Mouse (Mus musculus) kidney, embryonic 14.5 days (tissue): ENCODE data around the gene Lrtm2. TPM values are rescaled to one million over a fixed set of nuclear protein-coding genes. Genes with fewer than 3 reads are reported as not detected.

Experiments used
- ATAC-seq: fragments of 200-750 bp; cut with Nextera tagmentation; 2 replicates; pipeline ENCODE4 v1.8.0; 2017; ENCODE audit warnings: moderate number of reproducible peaks, mild to moderate bottlenecking, moderate TSS enrichment, moderate library complexity; ENCODE audit not compliant: low FRiP score, low TSS enrichment
- H3K27ac ChIP-seq: fragments of 300-500 bp; sonication (generic); 2 replicates; pipeline ENCODE4 v1.5.1; 2014; ENCODE audit warnings: low read depth, mild to moderate bottlenecking, low read length, moderate library complexity, mixed read lengths
- H3K27me3 ChIP-seq: fragments of 300-500 bp; sonication (generic); 2 replicates; pipeline ENCODE4 v1.6.1; 2014; ENCODE audit warnings: mild to moderate bottlenecking, low read length; ENCODE audit not compliant: control insufficient read depth, insufficient read depth
- H3K36me3 ChIP-seq: fragments of 300-500 bp; sonication (generic); 2 replicates; pipeline ENCODE4 v1.6.1; 2014; ENCODE audit warnings: low read length, mixed read lengths; ENCODE audit not compliant: control insufficient read depth, insufficient read depth
- H3K4me1 ChIP-seq: fragments of 300-500 bp; sonication (generic); 2 replicates; pipeline ENCODE4 v1.6.1; 2014; ENCODE audit warnings: low read length, mixed read lengths; ENCODE audit not compliant: control insufficient read depth, insufficient read depth
- H3K4me2 ChIP-seq: fragments of 300-500 bp; sonication (generic); replicated peaks from 2 replicates; pipeline ENCODE4 v1.6.1; 2014; ENCODE audit warnings: low read depth, mild to moderate bottlenecking, low read length
- H3K4me3 ChIP-seq: fragments of 300-500 bp; sonication (generic); 2 replicates; pipeline ENCODE4 v1.5.1; 2014; ENCODE audit warnings: mild to moderate bottlenecking, low read length
- H3K9ac ChIP-seq: fragments of 300-500 bp; sonication (generic); 2 replicates; pipeline ENCODE4 v1.6.1; 2014; ENCODE audit warnings: low read depth, mild to moderate bottlenecking, low read length, moderate library complexity
- H3K9me3 ChIP-seq: fragments of 300-500 bp; sonication (generic); 2 replicates; pipeline ENCODE4 v1.6.1; 2016; ENCODE audit warnings: low read length; ENCODE audit not compliant: control insufficient read depth
- WGBS: fragments of 180-500 bp; shearing (Covaris S2); extraction: QIAGEN DNeasy Blood & Tissue Kit; methylation state at CpG from one replicate; pipeline ENCODE4 v1.1.7; 2014; 5-methylcytosine and 5-hydroxymethylcytosine counted together
- polyA plus RNA-seq: library from polyadenylated mRNA; unstranded; fragments of >200 nt; fragmentation: Nextera tagmentation; extraction: Ambion mirVana; gene quantifications from 2 replicates; pipeline ENCODE4 v1.2.1, GENCODE M21; 2014

Lrtm2 gene
- polyA plus RNA-seq, 1 experiment from 2014 or later = not detected

GRCm38 (mm10) chr6:119314751-119315476 is 15.7 kb downstream of the Lrtm2 start:
- H3K36me3 ChIP-seq = no peaks in the 10 kb centered on the region
- no peaks in the 10 kb centered on the region for H3K9me3 ChIP-seq
- H3K9ac ChIP-seq = no peak overlapping the region
- ATAC-seq = no peak
- 45% methylated on average over 7 of the region's 7 CpGs for WGBS
- no peaks in the 10 kb centered on the region for H3K27me3 ChIP-seq
- no peak overlapping the region for H3K4me3 ChIP-seq
- H3K4me1 ChIP-seq = no peaks in the 10 kb centered on the region
- H3K4me2 ChIP-seq = no peak overlapping the region
- H3K27ac ChIP-seq = no peak overlapping the region

GRCm38 (mm10) chr6:119313588-119314375 is 16.8 kb downstream of the Lrtm2 start:
- 50% methylated on average over 14 of the region's 14 CpGs for WGBS
- no peak overlapping the region for H3K4me2 ChIP-seq
- no peak; the same call in 1 of the 2 replicates for ATAC-seq
- no peaks in the 10 kb centered on the region for H3K9me3 ChIP-seq
- no peak overlapping the region for H3K27ac ChIP-seq
- no peaks in the 10 kb centered on the region for H3K27me3 ChIP-seq
- no peak overlapping the region for H3K4me3 ChIP-seq
- H3K36me3 ChIP-seq = no peaks in the 10 kb centered on the region
- no peaks in the 10 kb centered on the region for H3K4me1 ChIP-seq
- no peak overlapping the region for H3K9ac ChIP-seq

- H3K4me2 ChIP-seq = no peak overlapping the region
- ATAC-seq = no peak
These were observed 17.5 kb downstream of the Lrtm2 start for GRCm38 (mm10) chr6:119313096-119313495.

GRCm38 (mm10) chr6:119312381-119312780 is 18.2 kb downstream of the Lrtm2 start:
- no peaks in the 10 kb centered on the region for H3K27me3 ChIP-seq
- 80% methylated on average over 6 of the region's 6 CpGs for WGBS
- no peak overlapping the region for H3K27ac ChIP-seq

More at GRCm38 (mm10) chr6:119313096-119313495, 17.5 kb downstream of the Lrtm2 start:
- WGBS = 53% methylated on average over 3 of the region's 3 CpGs
- Histone ChIP-seq H3K9me3 (no peaks in the 10 kb centered on the region), H3K27ac (no peak overlapping the region), H3K4me3 (no peak overlapping the region), H3K9ac (no peak overlapping the region), H3K27me3 (no peaks in the 10 kb centered on the region), H3K4me1 (no peaks in the 10 kb centered on the region), H3K36me3 (no peaks in the 10 kb centered on the region)

GRCm38 (mm10) chr6:119310176-119310575 is 20.4 kb downstream of the Lrtm2 start:
- H3K9me3 ChIP-seq = no peaks in the 10 kb centered on the region
- no peak overlapping the region for H3K4me2 ChIP-seq
- H3K4me1 ChIP-seq = no peaks in the 10 kb centered on the region
- no peak for ATAC-seq
- WGBS = 40% methylated on average over 9 of the region's 9 CpGs
- H3K27ac ChIP-seq = no peak overlapping the region
- no peak overlapping the region for H3K9ac ChIP-seq
- H3K27me3 ChIP-seq = no peaks in the 10 kb centered on the region
- no peaks in the 10 kb centered on the region for H3K36me3 ChIP-seq
- no peak overlapping the region for H3K4me3 ChIP-seq

More at GRCm38 (mm10) chr6:119312381-119312780, 18.2 kb downstream of the Lrtm2 start:
- Histone ChIP-seq H3K4me3 (no peak overlapping the region), H3K4me2 (no peak overlapping the region), H3K4me1 (no peaks in the 10 kb centered on the region), H3K36me3 (no peaks in the 10 kb centered on the region), H3K9ac (no peak overlapping the region), H3K9me3 (no peaks in the 10 kb centered on the region)
- ATAC-seq = no peak

GRCm38 (mm10) chr6:119307867-119308413 is 22.6 kb downstream of the Lrtm2 start:
- no peak overlapping the region for H3K27ac ChIP-seq
- no peak overlapping the region for H3K4me3 ChIP-seq
- H3K36me3 ChIP-seq = no peaks in the 10 kb centered on the region
- no peaks in the 10 kb centered on the region for H3K27me3 ChIP-seq
- H3K4me2 ChIP-seq = no peak overlapping the region
- no peaks in the 10 kb centered on the region for H3K9me3 ChIP-seq
- no peak for ATAC-seq
- H3K9ac ChIP-seq = no peak overlapping the region
- H3K4me1 ChIP-seq = no peaks in the 10 kb centered on the region
- WGBS = 55% methylated on average over 10 of the region's 10 CpGs

GRCm38 (mm10) chr6:119303331-119303730 is 27.2 kb downstream of the Lrtm2 start:
- H3K27me3 ChIP-seq = no peaks in the 10 kb centered on the region
- WGBS = 91% methylated on average over 6 of the region's 6 CpGs
- no peak overlapping the region for H3K4me2 ChIP-seq
- no peaks in the 10 kb centered on the region for H3K4me1 ChIP-seq
- ATAC-seq = no peak
- no peak overlapping the region for H3K27ac ChIP-seq
- no peaks in the 10 kb centered on the region for H3K9me3 ChIP-seq
- no peak overlapping the region for H3K4me3 ChIP-seq
- no peaks in the 10 kb centered on the region for H3K36me3 ChIP-seq
- H3K9ac ChIP-seq = no peak overlapping the region

- Histone ChIP-seq H3K4me1 (no peaks in the 10 kb centered on the region), H3K27ac (no peak overlapping the region), H3K4me2 (no peak overlapping the region), H3K9ac (no peak overlapping the region), H3K27me3 (no peaks in the 10 kb centered on the region), H3K4me3 (no peak overlapping the region), H3K36me3 (no peaks in the 10 kb centered on the region), H3K9me3 (no peaks in the 10 kb centered on the region)
- WGBS = 91% methylated on average over 3 of the region's 3 CpGs
- ATAC-seq = no peak
These were observed 29.3 kb downstream of the Lrtm2 start for GRCm38 (mm10) chr6:119301310-119301709.

- no peak for ATAC-seq
- WGBS = 66% methylated on average over 9 of the region's 9 CpGs
- no peaks in the 10 kb centered on the region for H3K4me1 ChIP-seq
These were observed 49.8 kb downstream of the Lrtm2 start for GRCm38 (mm10) chr6:119280761-119281160.

More at GRCm38 (mm10) chr6:119280761-119281160, 49.8 kb downstream of the Lrtm2 start:
- Histone ChIP-seq H3K9me3 (no peaks in the 10 kb centered on the region), H3K36me3 (no peaks in the 10 kb centered on the region), H3K9ac (no peak overlapping the region), H3K27ac (no peak overlapping the region), H3K4me3 (no peak overlapping the region), H3K4me2 (no peak overlapping the region), H3K27me3 (no peaks in the 10 kb centered on the region)
